Mouse (Mus musculus) hindbrain, embryonic 16.5 days (tissue): Measurements from ENCODE around the gene Btnl2. TPM values are rescaled to one million over a fixed set of nuclear protein-coding genes. Genes with fewer than 3 reads are reported as not detected.
"Not testable (repeated sequence)": the region's sequence is repeated elsewhere in the genome, so short reads cannot be mapped to it uniquely, and the experiment has no call there.

Source experiments
- ATAC-seq: fragments of 200-750 bp; cut with Nextera tagmentation; 2 replicates; pipeline ENCODE4 v1.8.0; 2017; ENCODE audit warnings: moderate TSS enrichment, moderate library complexity
- H3K27ac ChIP-seq: fragments of 300-500 bp; sonication (generic); 2 replicates; pipeline ENCODE4 v1.5.1; 2014; ENCODE audit warnings: low read depth, mild to moderate bottlenecking, control low read depth, low read length, moderate library complexity
- H3K27me3 ChIP-seq: fragments of 300-500 bp; sonication (generic); replicated peaks from 2 replicates; pipeline ENCODE4 v1.6.1; 2014; ENCODE audit warnings: low read length; ENCODE audit not compliant: control insufficient read depth, insufficient read depth
- H3K36me3 ChIP-seq: fragments of 300-500 bp; sonication (generic); 2 replicates; pipeline ENCODE4 v1.6.1; 2014; ENCODE audit warnings: mild to moderate bottlenecking, low read length, moderate library complexity, mixed read lengths; ENCODE audit not compliant: control insufficient read depth, insufficient read depth
- H3K4me1 ChIP-seq: fragments of 300-500 bp; sonication (generic); 2 replicates; pipeline ENCODE4 v1.6.1; 2014; ENCODE audit warnings: low read depth, low read length; ENCODE audit not compliant: control insufficient read depth, insufficient read depth
- H3K4me2 ChIP-seq: fragments of 300-500 bp; sonication (generic); 2 replicates; pipeline ENCODE4 v1.6.1; 2014; ENCODE audit warnings: mild to moderate bottlenecking, low read length, control low read depth, moderate library complexity
- H3K4me3 ChIP-seq: fragments of 300-500 bp; sonication (generic); 2 replicates; pipeline ENCODE4 v1.5.1; 2014; ENCODE audit warnings: mild to moderate bottlenecking, low read length, control low read depth, moderate library complexity
- H3K9ac ChIP-seq: fragments of 300-500 bp; sonication (generic); 2 replicates; pipeline ENCODE4 v1.6.1; 2014; ENCODE audit warnings: low read depth, mild to moderate bottlenecking, control low read depth, low read length, moderate library complexity
- H3K9me3 ChIP-seq: fragments of 300-500 bp; sonication (generic); 2 replicates; pipeline ENCODE4 v1.6.1; 2014; ENCODE audit warnings: mild to moderate bottlenecking, low read length, moderate library complexity; ENCODE audit not compliant: control insufficient read depth
- WGBS: fragments of 180-500 bp; shearing (Covaris S2); extraction: QIAGEN DNeasy Blood & Tissue Kit; methylation state at CpG from one replicate; pipeline ENCODE4 v1.1.7; 2014; 5-methylcytosine and 5-hydroxymethylcytosine counted together
- polyA plus RNA-seq: library from polyadenylated mRNA; unstranded; fragments of >200 nt; fragmentation: Nextera tagmentation; extraction: Ambion mirVana; gene quantifications from 2 replicates; pipeline ENCODE4 v1.2.1, GENCODE M21; 2015

Btnl2 gene
- polyA plus RNA-seq, result not detected in 2 replicates

DNA sequence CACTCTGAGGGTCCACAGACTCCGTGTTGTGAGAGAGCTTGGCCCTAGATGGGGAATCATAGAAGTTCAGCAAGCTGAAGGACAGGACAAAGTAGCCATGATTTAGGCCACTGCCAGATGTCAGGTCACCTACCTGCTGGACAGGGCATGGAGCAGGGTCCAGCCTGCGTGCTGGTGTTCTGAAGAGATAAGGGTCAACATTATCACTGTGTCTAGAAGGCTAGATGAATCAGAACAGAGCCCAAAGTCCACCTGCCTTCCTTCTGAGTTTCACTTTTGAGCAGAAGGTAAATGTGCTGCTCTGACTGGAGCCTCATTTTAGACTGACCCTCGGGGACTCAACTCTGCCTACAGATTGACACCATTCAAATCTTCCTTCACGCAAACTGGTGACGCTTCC lies at the start of gene Btnl2:
Gene Btnl2, plus strand, starts transcription at position 284 of the 400 bp plus-strand sequence.
- ATAC-seq, result no peak
- H3K9me3 ChIP-seq, result no peaks in the 10 kb centered on the region
- WGBS, result 90% methylated on average over 5 of the region's 5 CpGs
- no peaks in the 10 kb centered on the region for H3K4me1 ChIP-seq
- H3K27me3 ChIP-seq, result no peaks in the 10 kb centered on the region
- H3K27ac ChIP-seq, result no peak within 1 kb of the TSS
- no peak within 1 kb of the TSS for H3K9ac ChIP-seq
- no peaks in the 10 kb centered on the region for H3K36me3 ChIP-seq
- no peak within 1 kb of the TSS for H3K4me3 ChIP-seq
- no peak within 1 kb of the TSS for H3K4me2 ChIP-seq

DNA sequence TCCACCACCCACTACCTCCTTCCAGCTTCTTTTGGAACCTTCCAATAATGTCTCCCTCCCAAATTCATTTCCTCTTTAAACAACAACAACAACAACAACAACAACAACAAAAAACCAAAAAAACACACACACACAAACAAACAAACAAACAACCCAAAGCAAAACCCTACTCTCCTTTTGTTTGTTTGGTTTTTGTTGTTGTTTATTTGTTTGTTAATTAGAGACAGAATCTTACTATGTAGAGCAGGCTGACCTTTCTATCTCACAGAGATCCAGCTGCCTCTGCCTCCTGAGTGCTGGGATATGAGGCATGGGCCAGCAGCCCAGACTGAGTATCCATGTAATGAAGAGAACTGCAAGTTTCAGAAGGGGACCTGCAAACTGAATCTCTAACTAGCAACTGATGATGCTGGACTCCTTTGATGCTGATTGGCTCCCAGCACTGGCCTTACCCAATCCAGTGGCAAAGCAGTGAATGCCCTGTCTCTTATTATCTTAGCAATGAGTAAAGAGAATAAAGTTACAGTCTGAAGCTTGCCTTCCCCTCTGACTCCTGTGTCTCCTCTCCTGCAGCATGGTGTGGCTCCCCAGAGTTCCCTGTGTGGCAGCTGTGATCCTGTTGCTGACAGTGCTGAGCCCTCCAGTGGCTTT lies 49.1 kb upstream of the Btnl2 start, which contains the start of gene H2-Eb1:
Gene H2-Eb1, plus strand, starts transcription at position 488 of the 651 bp plus-strand sequence.
- no peaks in the 10 kb centered on the region for H3K9me3 ChIP-seq
- no peak within 1 kb of the TSS for H3K4me2 ChIP-seq
- H3K27me3 ChIP-seq, result no peaks in the 10 kb centered on the region
- H3K27ac ChIP-seq, result no peak within 1 kb of the TSS
- peak; percentile 91 for ATAC-seq
- no peaks in the 10 kb centered on the region for H3K36me3 ChIP-seq
- 0 out of 2 replicates have a peak, but pooled peaks cover 2% of the 10 kb centered on the region for H3K4me1 ChIP-seq
- H3K9ac ChIP-seq, result no peak within 1 kb of the TSS
- no peak within 1 kb of the TSS for H3K4me3 ChIP-seq

- H3K9ac ChIP-seq, result no peak overlapping the region
- ATAC-seq, result no peak
- no peaks in the 10 kb centered on the region for H3K27me3 ChIP-seq
- H3K4me2 ChIP-seq, result no peak overlapping the region
- H3K9me3 ChIP-seq, result no peaks in the 10 kb centered on the region
- no peak overlapping the region for H3K27ac ChIP-seq
- H3K36me3 ChIP-seq, result no peaks in the 10 kb centered on the region
- H3K4me3 ChIP-seq, result no peak overlapping the region
- 0 out of 2 replicates have a peak, but pooled peaks cover 2% of the 10 kb centered on the region for H3K4me1 ChIP-seq
- 86% methylated on average over 2 of the region's 2 CpGs for WGBS
Observed at GRCm38 (mm10) chr17:34306407-34306806, 48.2 kb upstream of the Btnl2 start.

- no peaks in the 10 kb centered on the region for H3K36me3 ChIP-seq
- no peak for ATAC-seq
- H3K9me3 ChIP-seq, result no peaks in the 10 kb centered on the region
- no peak overlapping the region for H3K4me3 ChIP-seq
- H3K27ac ChIP-seq, result no peak overlapping the region
- no peak overlapping the region for H3K9ac ChIP-seq
- H3K4me2 ChIP-seq, result no peak overlapping the region
- H3K27me3 ChIP-seq, result no peaks in the 10 kb centered on the region
- H3K4me1 ChIP-seq, result 0 out of 2 replicates have a peak, but pooled peaks cover 2% of the 10 kb centered on the region
Observed at GRCm38 (mm10) chr17:34307216-34307615, 47.4 kb upstream of the Btnl2 start.

- Histone ChIP-seq H3K9me3 (no peaks in the 10 kb centered on the region), H3K36me3 (no peaks in the 10 kb centered on the region), H3K27me3 (no peaks in the 10 kb centered on the region), H3K9ac (no peak overlapping the region), H3K27ac (no peak overlapping the region), H3K4me2 (no peak overlapping the region), H3K4me3 (no peak overlapping the region), H3K4me1 (0 out of 2 replicates have a peak, but pooled peaks cover 2% of the 10 kb centered on the region)
- ATAC-seq, result no peak
- WGBS, result 88% methylated on average over 4 of the region's 4 CpGs
Observed at GRCm38 (mm10) chr17:34308161-34308560, 46.5 kb upstream of the Btnl2 start.

DNA sequence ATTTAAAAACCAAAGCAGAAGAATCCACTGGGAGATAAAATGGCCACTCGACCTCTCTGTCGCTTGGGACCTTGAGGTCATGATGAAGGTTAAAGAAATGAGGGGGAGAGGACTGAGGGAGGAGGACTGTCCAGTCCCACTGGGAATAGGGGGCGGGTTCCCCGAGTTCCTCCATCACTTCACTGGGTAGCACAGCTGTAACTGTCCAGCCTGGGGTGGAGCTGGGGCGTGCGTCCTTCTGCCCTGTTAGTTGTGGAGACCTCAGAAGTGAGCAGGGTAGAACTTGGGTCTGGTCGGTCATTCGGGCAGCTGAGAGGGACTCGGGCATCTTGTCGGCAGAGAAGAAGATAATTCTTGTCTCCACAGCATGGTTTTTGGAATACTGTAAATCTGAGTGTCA lies 45.4 kb upstream of the Btnl2 start:
- H3K9ac ChIP-seq, result peak overlapping the region; percentile 74
- peak overlapping the region; percentile 55 for H3K4me3 ChIP-seq
- 0 out of 2 replicates have a peak, but pooled peaks cover 2% of the 10 kb centered on the region for H3K4me1 ChIP-seq
- no peaks in the 10 kb centered on the region for H3K27me3 ChIP-seq
- 29% methylated on average over 10 of the region's 10 CpGs for WGBS
- H3K36me3 ChIP-seq, result no peaks in the 10 kb centered on the region
- peak; percentile 19; the same call in 1 of the 2 replicates for ATAC-seq
- H3K4me2 ChIP-seq, result peak overlapping the region; percentile 67
- peak overlapping the region; percentile 70; the same call in 1 of the 2 replicates for H3K27ac ChIP-seq
- H3K9me3 ChIP-seq, result no peaks in the 10 kb centered on the region

DNA sequence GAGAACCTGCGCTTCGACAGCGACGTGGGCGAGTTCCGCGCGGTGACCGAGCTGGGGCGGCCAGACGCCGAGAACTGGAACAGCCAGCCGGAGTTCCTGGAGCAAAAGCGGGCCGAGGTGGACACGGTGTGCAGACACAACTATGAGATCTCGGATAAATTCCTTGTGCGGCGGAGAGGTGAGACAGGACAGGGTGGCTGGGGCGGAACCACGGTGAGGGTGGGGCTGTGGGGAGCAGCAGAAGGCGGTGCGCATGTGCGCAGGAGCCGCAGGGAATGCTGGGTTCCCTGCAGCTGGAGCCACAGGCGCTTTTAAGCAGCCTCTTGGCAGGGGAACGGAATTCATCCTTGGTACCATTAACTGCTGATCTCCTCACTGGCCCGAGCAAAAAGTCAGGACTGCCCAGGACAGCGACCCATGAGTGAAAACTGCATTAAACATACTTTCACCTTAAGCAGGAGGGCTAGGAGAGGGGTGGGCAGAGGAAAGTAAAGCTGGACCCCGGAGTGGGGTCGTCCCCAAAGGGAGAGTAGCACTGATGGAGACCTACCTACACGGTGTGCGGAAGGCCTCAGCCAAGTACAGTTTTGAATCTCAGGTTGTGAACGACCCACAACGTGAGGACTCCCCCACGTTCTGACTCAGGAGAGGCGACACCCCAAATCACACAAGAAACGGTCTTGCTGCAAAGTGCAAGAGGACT lies 44.8 kb upstream of the Btnl2 start:
- Histone ChIP-seq H3K4me3 (peak overlapping the region; percentile 55), H3K9me3 (no peaks in the 10 kb centered on the region), H3K4me1 (0 out of 2 replicates have a peak, but pooled peaks cover 2% of the 10 kb centered on the region), H3K36me3 (no peaks in the 10 kb centered on the region), H3K27ac (peak overlapping the region; percentile 70), H3K4me2 (peak overlapping the region; percentile 67), H3K27me3 (no peaks in the 10 kb centered on the region), H3K9ac (peak overlapping the region; percentile 74)
- peak; percentile 90 for ATAC-seq
- 21% methylated on average over 38 of the region's 38 CpGs for WGBS

- not testable (repeated sequence) for H3K27me3 ChIP-seq, H3K9ac ChIP-seq, H3K36me3 ChIP-seq, H3K4me2 ChIP-seq, H3K27ac ChIP-seq, ATAC-seq, H3K4me1 ChIP-seq, H3K4me3 ChIP-seq, H3K9me3 ChIP-seq
- WGBS, result 82% methylated on average over 3 of the region's 3 CpGs
Observed at GRCm38 (mm10) chr17:34310526-34310925, 44.1 kb upstream of the Btnl2 start.

- 75% methylated on average over 1 of the region's 1 CpGs for WGBS
Observed at GRCm38 (mm10) chr17:34312185-34312584, 42.4 kb upstream of the Btnl2 start.

More at GRCm38 (mm10) chr17:34312185-34312584, 42.4 kb upstream of the Btnl2 start:
- no peaks in the 10 kb centered on the region for H3K36me3 ChIP-seq
- 0 out of 2 replicates have a peak, but pooled peaks cover 2% of the 10 kb centered on the region for H3K4me1 ChIP-seq
- no peak overlapping the region for H3K4me2 ChIP-seq
- no peaks in the 10 kb centered on the region for H3K27me3 ChIP-seq
- H3K9ac ChIP-seq, result no peak overlapping the region
- ATAC-seq, result no peak
- H3K9me3 ChIP-seq, result no peaks in the 10 kb centered on the region
- no peak overlapping the region for H3K27ac ChIP-seq
- H3K4me3 ChIP-seq, result no peak overlapping the region
